Mouse (Mus musculus) testis, adult 2 months (tissue): ENCODE measurements at regions not wholly inside any gene's neighbourhood (a gene's known extent, or its start where the extent isn't known, plus 50 kb on each side); places are given as distances from the start of the nearest gene placed in this dataset.

Source experiments
- CTCF ChIP-seq: fragments of 200-500 bp; IDR thresholded peaks from 2 replicates; pipeline ENCODE4 v1.5.1; 2012; ENCODE audit warnings: low read depth, mild to moderate bottlenecking, inconsistent platforms, low read length, moderate library complexity; ENCODE audit not compliant: control insufficient read depth, insufficient read depth, insufficient replicate concordance
- POLR2A ChIP-seq: fragments of 200-500 bp; IDR thresholded peaks from 2 replicates; pipeline ENCODE4 v1.6.1; 2012; ENCODE audit warnings: low read depth, mild to moderate bottlenecking, inconsistent platforms, low read length, moderate library complexity; ENCODE audit not compliant: control insufficient read depth

GRCm38 (mm10) chr4:6513635-6514034, 1720.5 kb upstream of the Impad1 start:
- TF ChIP-seq CTCF: no peak
- TF ChIP-seq POLR2A: no peak
